Mouse (Mus musculus): ENCODE measurements at regions not wholly inside any gene's neighbourhood (a gene's known extent, or its start where the extent isn't known, plus 50 kb on each side); places are given as distances from the start of the nearest gene placed in this dataset.
"Not testable (repeated sequence)": the region's sequence is repeated elsewhere in the genome, so short reads cannot be mapped to it uniquely, and the experiment has no call there.

- not testable (repeated sequence) for TF ChIP-seq CTCF (IDR thresholded peaks at IDR 0.05; ENCODE audit: borderline replicate concordance, insufficient read depth, low read length); POLR2A (IDR thresholded peaks at IDR 0.05; ENCODE audit: low read depth, low read length)
Measured at GRCm38 (mm10) chrX:75729791-75730190, 145.2 kb downstream of the Pls3 start.

Data from embryonic fibroblast, embryonic 13.5 days (primary cell).